Mouse (Mus musculus): ENCODE data around the gene Yipf4.

DNA sequence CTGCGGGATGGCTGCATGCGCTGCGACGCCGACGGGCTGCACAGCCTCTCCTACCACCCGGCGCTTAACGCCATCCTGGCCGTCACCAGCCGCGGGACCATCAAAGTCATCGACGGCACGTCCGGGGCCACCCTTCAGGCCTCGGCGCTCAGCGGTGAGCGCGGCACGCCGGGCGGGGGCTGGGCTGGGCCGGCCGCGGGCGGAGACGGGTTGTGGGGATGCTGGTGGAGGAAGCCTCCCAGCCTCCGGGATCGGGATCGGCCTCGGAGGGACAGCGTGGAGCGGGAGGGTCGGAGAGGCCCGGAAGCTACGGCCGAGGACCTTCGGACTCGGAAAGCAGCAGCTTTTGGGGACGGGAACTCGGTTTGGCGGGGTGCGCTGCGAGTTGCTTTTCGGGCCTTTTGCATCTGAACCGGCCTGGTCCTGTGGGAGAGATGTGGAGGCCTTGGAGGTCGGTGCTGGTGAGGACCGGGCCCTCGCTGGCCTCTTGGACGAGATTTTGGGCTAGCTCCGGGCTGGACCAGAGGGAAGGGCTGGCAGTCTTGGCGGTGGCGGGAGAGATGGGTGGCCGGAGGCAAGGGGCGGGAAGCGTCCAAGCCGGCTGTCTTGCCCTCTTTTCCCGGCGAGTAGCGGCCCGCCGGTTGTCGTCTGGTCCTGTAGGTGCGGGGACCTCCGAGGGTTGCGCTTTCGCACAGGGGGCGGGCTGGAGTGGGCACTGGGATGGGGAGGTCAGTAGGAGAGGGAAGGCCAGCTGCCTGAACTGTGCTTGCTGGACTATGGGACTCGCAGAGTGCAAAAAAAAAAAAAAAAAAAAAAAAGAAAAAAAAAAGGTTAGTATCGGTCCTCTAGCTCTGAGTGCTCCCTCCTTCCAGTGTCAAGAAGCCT is 39.6 kb downstream of the Yipf4 start:
- TF ChIP-seq CTCF (IDR thresholded peaks at IDR 0.05; ENCODE audit: low read depth) = no peak
- no peak for TF ChIP-seq EP300 (optimal IDR thresholded peaks at IDR 0.05)
